Mouse (Mus musculus): Measurements from ENCODE around the gene Comp.

The Comp gene

GRCm38 (mm10) chr8:70352657-70353151 lies 20.7 kb upstream of the Comp start:
- DNase-seq (ENCODE audit: low read depth, low spot score) = no peak

GRCm38 (mm10) chr8:70353194-70353817 lies 20.1 kb upstream of the Comp start, which contains the start of gene Upf1:
TSS of gene Upf1 (minus strand) at chr8:70353278.
- DNase-seq (ENCODE audit: low read depth, low spot score) = peak; percentile 99

- no peak for DNase-seq (ENCODE audit: low read depth, low spot score)
Observed at GRCm38 (mm10) chr8:70354004-70354403, 19.4 kb upstream of the Comp start.

DNA sequence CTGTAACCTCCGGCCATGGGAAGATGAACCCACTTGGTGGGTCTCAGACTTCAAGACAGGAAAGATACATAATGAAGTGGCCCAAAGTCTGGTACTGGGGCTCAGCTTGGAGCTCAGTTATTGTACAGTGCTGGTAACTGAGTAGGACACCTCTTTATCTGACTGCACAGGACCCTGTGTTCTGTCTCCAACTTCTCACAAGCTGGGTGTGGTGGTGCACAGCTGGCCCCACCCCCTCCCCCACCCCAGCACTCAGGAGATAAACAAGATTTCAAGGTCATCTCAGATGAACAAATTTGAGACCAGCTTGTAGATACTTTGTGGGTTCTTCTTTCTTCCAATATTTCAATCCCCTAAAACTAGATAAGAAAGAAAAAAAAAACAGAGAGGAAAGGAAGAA lies 17.2 kb upstream of the Comp start:
- DNase-seq (ENCODE audit: low read depth, low spot score) = no peak

GRCm38 (mm10) chr8:70359411-70359810 lies 13.9 kb upstream of the Comp start:
- DNase-seq (ENCODE audit: low read depth, low spot score) = no peak

GRCm38 (mm10) chr8:70360769-70361168 lies 12.6 kb upstream of the Comp start:
- no peak for DNase-seq (ENCODE audit: low read depth, low spot score)

- DNase-seq (ENCODE audit: low read depth, low spot score) = no peak
Observed at GRCm38 (mm10) chr8:70361484-70362032, 11.8 kb upstream of the Comp start.

GRCm38 (mm10) chr8:70364066-70364465 lies 9.3 kb upstream of the Comp start:
- DNase-seq (ENCODE audit: low read depth, low spot score) = no peak

GRCm38 (mm10) chr8:70366588-70366987 lies 6.8 kb upstream of the Comp start:
- no peak for DNase-seq (ENCODE audit: low read depth, low spot score)

DNA sequence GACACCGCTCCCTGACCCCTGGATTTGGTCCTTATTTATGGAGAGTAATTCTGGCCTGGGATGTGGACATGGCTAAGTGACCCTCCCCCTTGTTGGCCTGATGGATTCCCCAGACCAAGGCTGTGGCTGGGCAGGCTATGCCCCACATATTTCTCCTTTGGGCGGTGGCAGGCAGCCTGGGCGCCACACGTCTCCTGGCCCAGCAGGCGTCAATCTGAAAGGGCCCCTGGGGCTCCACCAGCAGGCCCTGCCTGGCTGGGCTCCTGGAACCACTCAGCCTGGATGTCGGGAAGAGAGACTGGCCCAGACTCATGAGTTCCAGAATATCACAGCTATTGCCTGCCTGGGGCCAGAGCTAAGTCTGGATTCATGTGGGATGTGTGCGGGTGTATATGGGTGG lies 2.9 kb upstream of the Comp start:
- no peak for DNase-seq (ENCODE audit: low read depth, low spot score)

DNA sequence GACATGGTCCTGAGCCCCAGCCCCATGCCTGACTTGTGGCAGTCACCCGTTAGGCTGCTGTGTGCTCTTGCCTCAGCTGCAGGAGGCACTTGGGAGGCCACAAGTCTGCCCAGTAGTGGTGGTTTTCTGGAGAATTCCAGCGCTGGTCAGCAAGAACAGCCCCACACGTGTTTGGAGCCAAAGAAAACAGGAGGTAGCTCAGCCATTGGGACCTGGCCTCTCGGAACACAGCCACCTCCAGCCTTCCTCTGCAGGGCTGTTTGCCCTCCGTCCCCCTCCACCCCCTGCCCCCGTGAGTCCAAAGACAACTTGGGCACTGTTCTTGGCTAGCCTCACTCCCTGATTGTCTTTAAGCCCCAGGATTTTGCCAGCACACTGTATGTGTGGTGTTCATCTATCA lies 1.4 kb upstream of the Comp start:
- DNase-seq (ENCODE audit: low read depth, low spot score) = no peak

DNA sequence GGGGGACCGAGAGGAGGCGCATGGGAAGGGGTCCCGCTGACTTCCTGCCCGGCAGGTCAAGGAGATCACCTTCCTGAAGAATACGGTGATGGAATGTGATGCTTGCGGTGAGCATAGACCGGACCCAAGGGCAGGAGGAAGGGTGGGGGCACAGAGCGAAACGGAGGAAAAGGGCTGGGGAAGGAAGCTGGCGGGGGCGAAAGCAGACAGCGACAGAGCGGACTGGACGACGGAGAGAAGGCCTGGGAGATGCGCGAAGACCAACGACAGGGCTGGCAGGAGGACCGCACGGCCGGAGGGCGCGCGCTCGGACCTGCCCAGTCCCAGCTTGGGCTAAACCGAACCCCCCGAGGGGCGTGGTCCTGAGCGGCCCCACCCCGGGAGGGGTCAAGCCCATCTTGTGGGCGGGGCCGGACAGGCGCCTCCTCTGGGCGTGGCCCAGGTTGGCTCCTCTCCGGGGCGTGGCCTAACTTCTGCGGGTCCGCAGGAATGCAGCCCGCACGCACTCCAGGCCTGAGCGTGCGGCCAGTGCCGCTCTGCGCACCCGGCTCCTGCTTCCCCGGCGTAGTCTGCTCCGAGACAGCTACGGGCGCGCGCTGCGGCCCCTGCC lies 1.1 kb downstream of the Comp start:
- peak; percentile 51 for DNase-seq (ENCODE audit: low read depth, low spot score)

DNA sequence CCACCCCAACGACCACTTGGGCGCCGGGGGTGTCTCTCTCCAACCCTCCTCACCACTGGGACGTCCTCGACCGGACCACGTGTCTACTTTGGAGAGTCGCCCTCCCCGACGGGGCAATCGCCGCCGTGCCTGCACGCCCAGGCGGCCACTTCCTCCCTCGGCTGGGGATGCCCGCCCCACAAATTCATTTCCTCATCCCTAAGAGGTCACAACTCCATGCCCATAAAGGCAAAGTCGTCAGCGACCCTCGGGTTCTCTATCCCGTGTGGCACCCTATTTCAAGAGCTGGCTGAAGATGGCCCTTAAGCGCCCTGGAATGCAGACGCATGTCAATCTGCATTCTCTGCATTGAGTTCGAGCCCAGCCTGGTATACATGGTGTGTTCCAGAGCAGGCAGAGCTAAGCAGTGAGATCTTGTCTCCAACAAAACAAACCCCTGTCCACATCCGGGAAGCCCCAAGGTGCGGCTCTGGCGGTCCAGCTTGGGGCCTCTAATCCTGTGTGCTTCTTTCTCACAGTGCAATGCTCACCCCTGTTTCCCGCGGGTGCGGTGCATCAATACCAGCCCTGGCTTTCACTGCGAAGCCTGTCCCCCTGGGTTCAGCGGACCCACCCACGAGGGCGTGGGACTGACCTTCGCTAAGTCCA lies 2.0 kb downstream of the Comp start:
- no peak for DNase-seq (ENCODE audit: low read depth, low spot score)

DNA sequence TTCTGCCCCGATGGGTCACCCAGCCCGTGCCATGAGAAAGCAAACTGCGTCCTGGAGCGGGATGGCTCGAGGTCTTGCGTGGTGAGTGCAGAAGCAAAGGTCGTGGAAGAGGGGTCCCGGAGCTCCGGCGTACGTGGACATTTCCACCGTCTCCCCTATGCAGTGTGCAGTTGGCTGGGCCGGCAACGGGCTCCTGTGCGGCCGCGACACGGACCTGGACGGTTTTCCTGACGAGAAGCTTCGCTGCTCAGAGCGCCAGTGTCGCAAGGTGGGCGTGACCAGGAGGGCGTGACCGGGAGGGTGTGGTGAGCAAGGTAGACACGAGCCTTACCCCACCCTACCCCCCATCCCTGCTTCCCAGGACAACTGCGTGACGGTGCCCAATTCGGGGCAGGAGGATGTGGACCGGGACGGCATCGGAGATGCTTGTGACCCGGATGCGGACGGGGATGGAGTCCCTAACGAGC lies 3.0 kb downstream of the Comp start:
- DNase-seq (ENCODE audit: low read depth, low spot score) = no peak

- DNase-seq (ENCODE audit: low read depth, low spot score) = no peak
Observed at GRCm38 (mm10) chr8:70377049-70377448, 3.7 kb downstream of the Comp start.

DNA sequence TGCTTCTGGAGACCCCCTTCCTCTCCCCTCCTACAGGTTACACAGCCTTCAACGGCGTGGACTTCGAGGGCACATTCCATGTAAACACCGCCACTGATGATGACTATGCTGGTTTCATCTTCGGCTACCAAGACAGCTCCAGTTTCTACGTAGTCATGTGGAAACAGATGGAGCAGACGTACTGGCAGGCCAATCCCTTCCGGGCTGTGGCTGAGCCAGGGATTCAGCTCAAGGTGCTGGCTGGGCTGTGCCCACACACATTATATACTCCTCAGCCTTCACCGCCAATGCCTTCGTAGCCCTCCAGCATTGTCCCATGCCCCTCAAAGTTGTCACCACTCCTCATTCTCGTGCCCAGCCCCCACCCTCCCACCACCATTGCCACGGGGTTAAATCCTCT lies 6.7 kb downstream of the Comp start:
- no peak for DNase-seq (ENCODE audit: low read depth, low spot score)

- DNase-seq (ENCODE audit: low read depth, low spot score) = peak; percentile 42
Observed at GRCm38 (mm10) chr8:70383287-70383686, 9.9 kb downstream of the Comp start.

GRCm38 (mm10) chr8:70389678-70390077 lies 16.3 kb downstream of the Comp start:
- DNase-seq (ENCODE audit: low read depth, low spot score) = no peak

GRCm38 (mm10) chr8:70393087-70393486 lies 19.7 kb downstream of the Comp start:
- DNase-seq (ENCODE audit: low read depth, low spot score) = no peak

DNA sequence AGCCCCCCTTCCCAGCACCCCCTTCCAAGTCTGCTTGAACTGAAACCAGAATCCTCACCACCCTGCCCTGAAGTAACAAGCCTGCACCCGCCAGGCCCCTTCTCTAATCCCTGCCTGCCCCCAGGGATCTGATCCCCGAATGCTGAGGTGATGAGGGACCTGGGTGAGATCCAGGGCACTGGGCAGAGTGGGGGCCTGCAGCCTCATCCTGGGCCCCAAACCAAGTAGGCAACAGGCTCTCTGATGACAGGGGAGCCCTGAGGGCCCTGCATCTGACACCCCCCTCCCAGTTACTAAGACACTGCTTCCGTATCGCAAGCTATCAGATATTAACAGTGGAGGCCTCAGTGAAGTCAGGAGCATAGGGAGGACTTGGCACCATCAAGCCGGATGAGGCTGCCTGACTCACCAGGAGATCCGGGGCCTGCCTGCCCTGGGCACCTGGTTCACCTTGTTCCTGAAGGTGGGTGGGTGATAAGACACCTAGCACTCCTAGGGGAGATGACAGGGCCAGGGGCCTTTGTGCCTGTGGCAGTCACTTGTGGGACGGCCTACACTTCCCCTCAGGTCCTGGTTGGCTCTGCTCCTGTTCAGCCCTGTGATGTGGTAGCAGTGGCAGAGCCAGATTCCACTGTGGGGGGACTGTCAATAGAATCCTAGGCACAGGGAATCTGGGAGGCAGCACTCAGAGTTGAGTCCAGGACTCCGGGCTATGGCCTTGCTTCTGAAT lies 21.1 kb downstream of the Comp start:
- DNase-seq (ENCODE audit: low read depth, low spot score) = no peak

- DNase-seq (ENCODE audit: low read depth, low spot score) = no peak
Observed at GRCm38 (mm10) chr8:70395649-70396048, 22.3 kb downstream of the Comp start.

DNA sequence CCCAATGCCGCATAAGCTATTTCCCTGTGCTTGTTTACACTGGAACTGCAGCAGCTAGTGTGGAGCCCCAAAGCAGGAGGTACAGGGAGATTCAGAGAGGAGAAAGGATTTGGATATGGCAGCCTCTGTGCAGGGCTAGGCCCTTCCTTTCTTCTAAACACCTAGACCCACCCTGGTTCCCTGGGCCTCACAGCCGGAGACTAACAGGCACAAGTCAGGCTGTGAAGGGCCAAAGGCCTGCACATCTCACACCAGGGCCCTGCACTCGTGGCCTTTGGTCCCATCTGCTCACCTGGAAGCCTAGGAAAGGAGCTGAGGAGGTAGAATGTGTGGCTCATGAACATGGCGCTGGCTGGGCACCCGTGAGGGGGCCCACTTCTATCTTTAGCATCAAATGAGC lies 22.8 kb downstream of the Comp start:
- no peak for DNase-seq (ENCODE audit: low read depth, low spot score)
